Mouse (Mus musculus): ENCODE measurements around the gene Dnmt3a.

Gene Dnmt3a

GRCm38 (mm10) chr12:3815386-3815785, 9.6 kb downstream of the Dnmt3a start:
- intact Hi-C loops (cut with DNase I), result no loop called here

- intact Hi-C loops (cut with DNase I), result no loop called here
These were observed 11.2 kb downstream of the Dnmt3a start for GRCm38 (mm10) chr12:3817033-3817432.

GRCm38 (mm10) chr12:3817566-3817965, 11.8 kb downstream of the Dnmt3a start:
- intact Hi-C loops (cut with DNase I), result no loop called here

GRCm38 (mm10) chr12:3819899-3820298, 14.1 kb downstream of the Dnmt3a start:
- intact Hi-C loops (cut with DNase I), result no loop called here

GRCm38 (mm10) chr12:3823408-3823807, 17.6 kb downstream of the Dnmt3a start:
- intact Hi-C loops (cut with DNase I), result no loop called here

- intact Hi-C loops (cut with DNase I), result no loop called here
These were observed 19.3 kb downstream of the Dnmt3a start for GRCm38 (mm10) chr12:3824906-3825713.

GRCm38 (mm10) chr12:3825714-3826080, 19.9 kb downstream of the Dnmt3a start:
- intact Hi-C loops (cut with DNase I), result no loop called here

GRCm38 (mm10) chr12:3827771-3828170, 22.0 kb downstream of the Dnmt3a start:
- intact Hi-C loops (cut with DNase I), result no loop called here

- intact Hi-C loops (cut with DNase I), result no loop called here
These were observed 27.4 kb downstream of the Dnmt3a start for GRCm38 (mm10) chr12:3833059-3833760.

- intact Hi-C loops (cut with DNase I), result no loop called here
These were observed 28.1 kb downstream of the Dnmt3a start for GRCm38 (mm10) chr12:3833851-3834273.

GRCm38 (mm10) chr12:3834373-3835314, 28.8 kb downstream of the Dnmt3a start:
- intact Hi-C loops (cut with DNase I), result no loop called here

GRCm38 (mm10) chr12:3835576-3835975, 29.8 kb downstream of the Dnmt3a start:
- intact Hi-C loops (cut with DNase I), result no loop called here

- intact Hi-C loops (cut with DNase I), result no loop called here
These were observed 31.4 kb downstream of the Dnmt3a start for GRCm38 (mm10) chr12:3837081-3837832.

- intact Hi-C loops (cut with DNase I), result no loop called here
These were observed 32.2 kb downstream of the Dnmt3a start for GRCm38 (mm10) chr12:3838009-3838408.

- intact Hi-C loops (cut with DNase I), result no loop called here
These were observed 33.9 kb downstream of the Dnmt3a start for GRCm38 (mm10) chr12:3839662-3840061.

GRCm38 (mm10) chr12:3841121-3841520, 35.3 kb downstream of the Dnmt3a start:
- intact Hi-C loops (cut with DNase I), result no loop called here

- intact Hi-C loops (cut with DNase I), result no loop called here
These were observed 37.0 kb downstream of the Dnmt3a start for GRCm38 (mm10) chr12:3842843-3843242.

- intact Hi-C loops (cut with DNase I), result no loop called here
These were observed 37.6 kb downstream of the Dnmt3a start for GRCm38 (mm10) chr12:3843371-3843861.

- intact Hi-C loops (cut with DNase I), result no loop called here
These were observed 38.1 kb downstream of the Dnmt3a start for GRCm38 (mm10) chr12:3843918-3844317.

GRCm38 (mm10) chr12:3844335-3844734, 38.5 kb downstream of the Dnmt3a start:
- intact Hi-C loops (cut with DNase I), result no loop called here

GRCm38 (mm10) chr12:3849481-3849880, 43.7 kb downstream of the Dnmt3a start:
- intact Hi-C loops (cut with DNase I), result no loop called here

Measured in adrenal gland (tissue).